Mouse (Mus musculus) heart, adult 2 months (tissue): ENCODE data around the gene Tasp1. TPM values are rescaled to one million over a fixed set of nuclear protein-coding genes. Genes with fewer than 3 reads are reported as not detected.

Source experiments
- DNase-seq, 2 experiments: peaks; one replicate each; pipeline ENCODE4 v3.0.0; 2021
- H3K27ac ChIP-seq: fragments of 200-600 bp; 2 replicates; pipeline ENCODE4 v1.8.1; 2022
- H3K27me3 ChIP-seq: fragments of 200-500 bp; 2 replicates; pipeline ENCODE4 v1.6.1; 2012; ENCODE audit warnings: mild to moderate bottlenecking, low read length, inconsistent platforms, mixed read lengths; ENCODE audit not compliant: control insufficient read depth, insufficient read depth
- H3K36me3 ChIP-seq: fragments of 200-500 bp; 2 replicates; pipeline ENCODE4 v1.6.1; 2012; ENCODE audit warnings: low read length, inconsistent platforms; ENCODE audit not compliant: control insufficient read depth, insufficient read depth
- H3K4me1 ChIP-seq: fragments of 200-500 bp; 2 replicates; pipeline ENCODE4 v1.6.1; 2011; ENCODE audit warnings: low read length; ENCODE audit not compliant: control insufficient read depth, insufficient read depth
- H3K4me3 ChIP-seq: fragments of 200-600 bp; 2 replicates; pipeline ENCODE4 v1.8.1; 2022
- H3K79me2 ChIP-seq: fragments of 200-500 bp; replicated peaks from 2 replicates; pipeline ENCODE4 v1.6.1; 2012; ENCODE audit warnings: mild to moderate bottlenecking, inconsistent platforms, low read length, moderate library complexity, mixed read lengths; ENCODE audit not compliant: control insufficient read depth, insufficient read depth
- H3K9ac ChIP-seq: fragments of 200-500 bp; 2 replicates; pipeline ENCODE4 v1.6.1; 2012; ENCODE audit warnings: low read depth, mild to moderate bottlenecking, control low read depth, inconsistent platforms, low read length, mixed read lengths
- CTCF ChIP-seq: fragments of 200-600 bp; IDR thresholded peaks from 2 replicates; pipeline ENCODE4 v1.8.1; 2022; ENCODE audit warnings: antibody characterized with exemption, mild to moderate bottlenecking, moderate library complexity
- EP300 ChIP-seq: fragments of 200-500 bp; IDR thresholded peaks from 2 replicates; pipeline ENCODE4 v1.6.1; 2011; ENCODE audit warnings: low read depth, low read length, control low read depth; ENCODE audit not compliant: insufficient read depth
- POLR2A ChIP-seq: fragments of 200-500 bp; IDR thresholded peaks from 2 replicates; pipeline ENCODE4 v1.6.1; 2011; ENCODE audit warnings: mild to moderate bottlenecking, low read depth, low read length, control low read depth; ENCODE audit not compliant: insufficient read depth
- WGBS: fragments of 180-500 bp; shearing (Covaris S2); methylation state at CpG from one replicate; pipeline ENCODE4 v1.1.7; 2018; 5-methylcytosine and 5-hydroxymethylcytosine counted together
- intact Hi-C: fragments of 180-260 bp; cut with DNase I; formaldehyde crosslinking; loops from one replicate; pipeline ENCODE4 v1.15.1; 2025
- polyA plus RNA-seq: library from polyadenylated mRNA; depleted of rRNA; stranded (reverse); fragments of >200 nt; gene quantifications from 2 replicates; pipeline ENCODE4 v1.2.3, GENCODE M21; 2012
- total RNA-seq, 2 experiments: library from RNA; stranded (reverse); gene quantifications; 2 replicates each; pipeline ENCODE4 v1.2.3; 2021

Gene Tasp1
- total and polyA plus RNA-seq, 3 experiments = 2.9 to 7.6 (median 6.6) TPM

GRCm38 (mm10) chr2:140065676-140066075, 929 bp downstream of the Tasp1 start:
- no peaks in the 10 kb centered on the region for H3K27me3 ChIP-seq
- DNase-seq = no peak
- H3K79me2 ChIP-seq = no peaks in the 10 kb centered on the region
- H3K4me3 ChIP-seq = peak overlapping the region; percentile 90
- H3K27ac ChIP-seq = no peak overlapping the region
- no peaks in the 10 kb centered on the region for H3K36me3 ChIP-seq
- WGBS = 81% methylated on average over 8 of the region's 8 CpGs
- intact Hi-C loops = loop anchor here (2.0 to 10.0 kb wide), 2 partner anchors 105 to 329 kb away; partner anchors contain the start of genes Esf1, Macrod2 and Ndufaf5
- TF ChIP-seq CTCF = 0 out of 2 replicates have a peak, but pooled peaks have one; percentile 9
- TF ChIP-seq POLR2A = no peak
- no peak for TF ChIP-seq EP300
- H3K4me1 ChIP-seq = no peaks in the 10 kb centered on the region; the same call in 1 of the 2 replicates
- H3K9ac ChIP-seq = no peak overlapping the region

- TF ChIP-seq CTCF = no peak
- no peak for TF ChIP-seq POLR2A
- TF ChIP-seq EP300 = no peak
- no peak overlapping the region for H3K4me3 ChIP-seq
- 56% methylated on average over 3 of the region's 3 CpGs for WGBS
- no peak for DNase-seq
- H3K27me3 ChIP-seq = no peaks in the 10 kb centered on the region
- no peak overlapping the region for H3K9ac ChIP-seq
- H3K36me3 ChIP-seq = no peaks in the 10 kb centered on the region
- H3K79me2 ChIP-seq = no peaks in the 10 kb centered on the region
- no peak overlapping the region for H3K27ac ChIP-seq
- intact Hi-C loops = loop anchor here (10.0 kb wide), 1 partner anchor 333 kb away; the partner anchor contains the start of gene Macrod2
- no peaks in the 10 kb centered on the region; the same call in 1 of the 2 replicates for H3K4me1 ChIP-seq
Measured at GRCm38 (mm10) chr2:140061481-140061880, 5.1 kb downstream of the Tasp1 start.

- H3K4me1 ChIP-seq = no peaks in the 10 kb centered on the region
- H3K9ac ChIP-seq = no peak overlapping the region
- no peaks in the 10 kb centered on the region for H3K27me3 ChIP-seq
- no peaks in the 10 kb centered on the region for H3K79me2 ChIP-seq
- H3K36me3 ChIP-seq = no peaks in the 10 kb centered on the region
- TF ChIP-seq CTCF = no peak
- TF ChIP-seq EP300 = no peak
- TF ChIP-seq POLR2A = no peak
- H3K4me3 ChIP-seq = no peak overlapping the region
- intact Hi-C loops = loop anchor here (10.0 kb wide), 1 partner anchor 335 kb away; the partner anchor contains the start of gene Macrod2
- DNase-seq = no peak
- 75% methylated on average over 4 of the region's 4 CpGs for WGBS
- H3K27ac ChIP-seq = no peak overlapping the region
Measured at GRCm38 (mm10) chr2:140060092-140060867, 6.3 kb downstream of the Tasp1 start.

GRCm38 (mm10) chr2:140058125-140058524, 8.5 kb downstream of the Tasp1 start:
- Histone ChIP-seq H3K36me3 (peaks cover 3% of the 10 kb centered on the region), H3K9ac (no peak overlapping the region), H3K27me3 (no peaks in the 10 kb centered on the region), H3K4me1 (no peaks in the 10 kb centered on the region), H3K4me3 (no peak overlapping the region), H3K27ac (no peak overlapping the region), H3K79me2 (no peaks in the 10 kb centered on the region)
- WGBS = 62% methylated on average over 6 of the region's 6 CpGs
- DNase-seq = no peak
- intact Hi-C loops = no loop called here
- TF ChIP-seq EP300 (no peak), POLR2A (no peak), CTCF (no peak)

- no peak for TF ChIP-seq CTCF
- TF ChIP-seq POLR2A = no peak
- TF ChIP-seq EP300 = no peak
- intact Hi-C loops = no loop called here
- 77% methylated on average over 2 of the region's 2 CpGs for WGBS
- DNase-seq = no peak
- Histone ChIP-seq H3K9ac (no peak overlapping the region), H3K4me1 (no peaks in the 10 kb centered on the region), H3K27ac (no peak overlapping the region), H3K79me2 (no peaks in the 10 kb centered on the region), H3K4me3 (no peak overlapping the region), H3K27me3 (no peaks in the 10 kb centered on the region), H3K36me3 (peaks cover 3% of the 10 kb centered on the region)
Measured at GRCm38 (mm10) chr2:140051607-140052126, 14.9 kb downstream of the Tasp1 start.

- H3K27me3 ChIP-seq = no peaks in the 10 kb centered on the region
- intact Hi-C loops = no loop called here
- TF ChIP-seq CTCF (no peak), POLR2A (no peak), EP300 (no peak)
- no peak overlapping the region for H3K27ac ChIP-seq
- no peaks in the 10 kb centered on the region for H3K79me2 ChIP-seq
- H3K36me3 ChIP-seq = no peaks in the 10 kb centered on the region
- 92% methylated on average over 2 of the region's 2 CpGs for WGBS
- H3K9ac ChIP-seq = no peak overlapping the region
- no peak overlapping the region for H3K4me3 ChIP-seq
- no peak for DNase-seq
- no peaks in the 10 kb centered on the region for H3K4me1 ChIP-seq
Measured at GRCm38 (mm10) chr2:140042522-140043131, 24.0 kb downstream of the Tasp1 start.
